In the genomic region with DNA sequence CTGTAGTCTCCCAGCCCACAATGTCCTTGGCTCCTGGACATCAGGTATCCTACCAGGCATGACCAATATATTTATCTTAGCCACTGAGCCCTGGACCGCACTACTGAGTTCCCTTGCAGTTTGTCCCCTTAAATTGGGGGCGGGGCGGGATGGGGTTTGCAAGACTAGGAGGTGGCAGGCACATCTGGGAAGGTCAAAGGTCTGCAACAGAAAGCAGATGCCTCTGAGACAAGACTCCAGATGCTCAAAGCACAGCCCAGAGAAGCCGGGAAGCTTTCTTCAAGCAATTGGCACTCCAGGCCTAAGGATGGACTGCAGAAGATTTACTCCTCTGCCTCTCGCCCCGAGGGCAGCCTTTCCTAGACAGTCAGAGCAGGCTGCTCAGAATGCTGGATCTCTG, we compare ENCODE assay signal across 35 mouse cellular contexts. TPM values are rescaled to one million over a fixed set of nuclear protein-coding genes. Genes with fewer than 3 reads are reported as not detected.
A peak's percentile ranks its signal among the peaks of the same experiment; 100 is the strongest.
DNase-seq lines count a peak whose midpoint lies in the region; ATAC-seq and TF ChIP-seq lines count a peak whose summit lies in the region.
"Had no signal": no experiment of that assay in that cellular context is flagged by ENCODE, and none has a peak within 500 bp of the region (broad histone marks: within the 10 kb centered on the region; RNA-seq: fewer than 3 reads in every experiment).

No protein-coding gene starts in this region.

- H3K9me3 ChIP-seq in hindbrain, embryonic 10.5 days = no peaks in the 10 kb centered on the region
- no peaks in the 10 kb centered on the region for H3K9me3 ChIP-seq in hindbrain, embryonic 16.5 days (ENCODE audit: control insufficient read depth, low read length)
- no peaks in the 10 kb centered on the region for H3K9me3 ChIP-seq in midbrain, embryonic 10.5 days (replicated peaks)
- no peaks in the 10 kb centered on the region for H3K9me3 ChIP-seq in midbrain, embryonic 11.5 days (ENCODE audit: control insufficient read depth, low read length)
- no peaks in the 10 kb centered on the region for H3K9me3 ChIP-seq in embryonic facial prominence, embryonic 11.5 days (replicated peaks; ENCODE audit: control insufficient read depth, low read length)
- H3K9me3 ChIP-seq: embryonic facial prominence, embryonic 12.5 days; G1E; heart, embryonic 15.5 days; limb, embryonic 13.5 days; neural tube, embryonic 12.5 days; stomach, embryonic 15.5 days had no signal

- H3K4me1 ChIP-seq in hindbrain, embryonic 10.5 days (replicated peaks) = peaks cover 10% of the 10 kb centered on the region
- no peaks in the 10 kb centered on the region; the same call in 1 of the 2 replicates for H3K4me1 ChIP-seq in hindbrain, embryonic 16.5 days (ENCODE audit: control insufficient read depth, insufficient read depth, low read depth, low read length)
- peaks cover 16% of the 10 kb centered on the region for H3K4me1 ChIP-seq in midbrain, embryonic 10.5 days
- H3K4me1 ChIP-seq in midbrain, embryonic 11.5 days (ENCODE audit: control insufficient read depth, insufficient read depth, low read length) = no peaks in the 10 kb centered on the region
- peaks cover 2% of the 10 kb centered on the region; the same call in 1 of the 2 replicates for H3K4me1 ChIP-seq in embryonic facial prominence, embryonic 11.5 days (ENCODE audit: control insufficient read depth, insufficient read depth, low read length)
- H3K4me1 ChIP-seq: heart, embryonic 15.5 days; neural tube, embryonic 12.5 days had no signal

- peak; percentile 52 for DNase-seq in hindbrain, embryonic 10.5 days (ENCODE audit: low spot score)
- DNase-seq in midbrain, embryonic 10.5 days (ENCODE audit: low spot score) = peak; percentile 27
- DNase-seq in midbrain, embryonic 11.5 days (ENCODE audit: low spot score, missing footprints) = no peak
- peak; percentile 68 for DNase-seq in embryonic facial prominence, embryonic 11.5 days (ENCODE audit: low spot score)
- DNase-seq in yolk sac, embryonic 10.5 days (ENCODE audit: low spot score) = peak; percentile 61
- no peak for DNase-seq in spleen, postnatal 4 days (ENCODE audit: low spot score in 2 of 2)
- DNase-seq in gastrocnemius, adult 2 months = no peak
- DNase-seq: adrenal gland, postnatal 10 days; cerebellum, adult 8-10 months; gastrocnemius, postnatal 10 days; kidney, adult 11 months; kidney, postnatal 14 days; liver, postnatal 0 days had no signal

- TF ChIP-seq CTCF in gastrocnemius, adult 2 months (IDR thresholded peaks at IDR 0.05) = no peak

- ATAC-seq in hindbrain, embryonic 16.5 days = no peak
- no peak for ATAC-seq in midbrain, embryonic 11.5 days (ENCODE audit: low FRiP score)
- no peak for ATAC-seq in embryonic facial prominence, embryonic 11.5 days (replicated peaks; ENCODE audit: insufficient number of reproducible peaks, low FRiP score, low TSS enrichment, low read depth)
- ATAC-seq: forebrain, embryonic 16.5 days; inflammation-experienced regulatory T-cells, adult 6 months; liver, postnatal 0 days; midbrain, embryonic 16.5 days; Patski had no signal

- no peak overlapping the region for H3K4me2 ChIP-seq in hindbrain, embryonic 16.5 days (ENCODE audit: low read length)
- no peak overlapping the region for H3K4me2 ChIP-seq in midbrain, embryonic 11.5 days
- H3K4me2 ChIP-seq in embryonic facial prominence, embryonic 11.5 days (ENCODE audit: low read depth, low read length) = no peak overlapping the region
- H3K4me2 ChIP-seq: embryonic facial prominence, embryonic 12.5 days; heart, embryonic 15.5 days; hindbrain, embryonic 14.5 days; limb, embryonic 13.5 days; liver, embryonic 11.5 days; neural tube, embryonic 12.5 days; stomach, embryonic 15.5 days had no signal

- WGBS in hindbrain, embryonic 10.5 days = 53% methylated on average over 6 of the region's 6 CpGs
- WGBS in hindbrain, embryonic 16.5 days = 55% methylated on average over 6 of the region's 6 CpGs
- 47% methylated on average over 6 of the region's 6 CpGs for WGBS in midbrain, embryonic 10.5 days
- WGBS in midbrain, embryonic 11.5 days = 56% methylated on average over 6 of the region's 6 CpGs
- 21% methylated on average over 6 of the region's 6 CpGs for WGBS in embryonic facial prominence, embryonic 11.5 days

- H3K27ac ChIP-seq in hindbrain, embryonic 10.5 days = no peak overlapping the region
- H3K27ac ChIP-seq in hindbrain, embryonic 16.5 days (ENCODE audit: low read depth, low read length) = no peak overlapping the region
- 0 out of 2 replicates have a peak overlapping the region, but pooled peaks have one; percentile 46 for H3K27ac ChIP-seq in midbrain, embryonic 10.5 days (replicated peaks)
- H3K27ac ChIP-seq in midbrain, embryonic 11.5 days (ENCODE audit: low read depth, low read length) = no peak overlapping the region
- no peak overlapping the region for H3K27ac ChIP-seq in embryonic facial prominence, embryonic 11.5 days (replicated peaks; ENCODE audit: low read depth, low read length)
- no peak overlapping the region for H3K27ac ChIP-seq in gastrocnemius, adult 2 months
- H3K27ac ChIP-seq: embryonic facial prominence, embryonic 12.5 days; heart, embryonic 15.5 days; hindbrain, embryonic 14.5 days; limb, embryonic 13.5 days; macrophage; neural tube, embryonic 12.5 days; stomach, embryonic 15.5 days had no signal

- no peak overlapping the region for H3K4me3 ChIP-seq in hindbrain, embryonic 10.5 days
- no peak overlapping the region for H3K4me3 ChIP-seq in hindbrain, embryonic 16.5 days (ENCODE audit: low read length)
- H3K4me3 ChIP-seq in midbrain, embryonic 10.5 days = no peak overlapping the region
- no peak overlapping the region for H3K4me3 ChIP-seq in midbrain, embryonic 11.5 days (ENCODE audit: low read depth, low read length)
- H3K4me3 ChIP-seq in embryonic facial prominence, embryonic 11.5 days (ENCODE audit: low read depth, low read length) = no peak overlapping the region
- no peak overlapping the region for H3K4me3 ChIP-seq in gastrocnemius, adult 2 months
- H3K4me3 ChIP-seq: embryonic facial prominence, embryonic 12.5 days; heart, embryonic 15.5 days; limb, embryonic 13.5 days; neural tube, embryonic 12.5 days; stomach, embryonic 15.5 days had no signal

- intact Hi-C loops in gastrocnemius, adult 2 months (cut with DNase I) = no loop called here

- no peaks in the 10 kb centered on the region for H3K27me3 ChIP-seq in hindbrain, embryonic 10.5 days (ENCODE audit: insufficient read depth, poor library complexity, severe bottlenecking)
- H3K27me3 ChIP-seq in hindbrain, embryonic 16.5 days (replicated peaks; ENCODE audit: control insufficient read depth, insufficient read depth, low read length) = no peaks in the 10 kb centered on the region
- H3K27me3 ChIP-seq in midbrain, embryonic 10.5 days (ENCODE audit: low read depth, poor library complexity, severe bottlenecking) = no peaks in the 10 kb centered on the region
- H3K27me3 ChIP-seq in midbrain, embryonic 11.5 days (ENCODE audit: control insufficient read depth, insufficient read depth, low read length) = no peaks in the 10 kb centered on the region
- H3K27me3 ChIP-seq in embryonic facial prominence, embryonic 11.5 days (ENCODE audit: control insufficient read depth, insufficient read depth, low read length) = no peaks in the 10 kb centered on the region
- H3K27me3 ChIP-seq: embryonic facial prominence, embryonic 12.5 days; heart, embryonic 15.5 days; limb, embryonic 13.5 days; neural tube, embryonic 12.5 days; Patski; stomach, embryonic 15.5 days had no signal

- no peak overlapping the region for H3K9ac ChIP-seq in hindbrain, embryonic 16.5 days (ENCODE audit: low read depth, low read length)
- no peak overlapping the region for H3K9ac ChIP-seq in midbrain, embryonic 11.5 days (ENCODE audit: low read length)
- H3K9ac ChIP-seq in embryonic facial prominence, embryonic 11.5 days (replicated peaks; ENCODE audit: low read length) = no peak overlapping the region
- H3K9ac ChIP-seq: embryonic facial prominence, embryonic 12.5 days; heart, embryonic 15.5 days; hindbrain, embryonic 14.5 days; limb, embryonic 13.5 days; liver, postnatal 0 days; neural tube, embryonic 12.5 days; stomach, embryonic 15.5 days had no signal

- H3K36me3 ChIP-seq in hindbrain, embryonic 10.5 days = no peaks in the 10 kb centered on the region
- no peaks in the 10 kb centered on the region for H3K36me3 ChIP-seq in hindbrain, embryonic 16.5 days (ENCODE audit: control insufficient read depth, insufficient read depth, low read length)
- no peaks in the 10 kb centered on the region for H3K36me3 ChIP-seq in midbrain, embryonic 10.5 days
- H3K36me3 ChIP-seq in midbrain, embryonic 11.5 days (ENCODE audit: control insufficient read depth, insufficient read depth, low read length) = no peaks in the 10 kb centered on the region
- H3K36me3 ChIP-seq in embryonic facial prominence, embryonic 11.5 days (replicated peaks; ENCODE audit: control insufficient read depth, insufficient read depth, low read depth, low read length) = no peaks in the 10 kb centered on the region
- H3K36me3 ChIP-seq: embryonic facial prominence, embryonic 12.5 days; G1E; heart, embryonic 15.5 days; limb, embryonic 13.5 days; neural tube, embryonic 12.5 days; stomach, embryonic 15.5 days had no signal

RNA-seq across cellular contexts. Expression of a gene that starts 3.6 kb away (rescaled TPM):
- not detected in 2 replicates for polyA plus RNA-seq in hindbrain, embryonic 10.5 days (2016; fragmentation: Nextera tagmentation; extraction: Ambion mirVana)
- polyA plus RNA-seq in hindbrain, embryonic 16.5 days (2015; fragmentation: Nextera tagmentation; extraction: Ambion mirVana) = not detected in 2 replicates
- polyA plus RNA-seq in midbrain, embryonic 10.5 days (2016; fragmentation: Nextera tagmentation; extraction: Ambion mirVana) = 0.14 TPM in 1 of 2 replicates, not detected in the other
- polyA plus RNA-seq in midbrain, embryonic 11.5 days (2014; fragmentation: Nextera tagmentation; extraction: Ambion mirVana) = not detected in 2 replicates
- polyA plus RNA-seq in embryonic facial prominence, embryonic 11.5 days (2014; fragmentation: Nextera tagmentation; extraction: Ambion mirVana) = 0.21 TPM in 1 of 2 replicates, not detected in the other
- total RNA-seq in gastrocnemius, adult 2 months (2021) = not detected
- total RNA-seq: adrenal gland, postnatal 10 days; G1E; granulocyte monocyte progenitor cell, adult 5-6 weeks; heart, postnatal 25 days; layer of hippocampus, adult 18-20 months; layer of hippocampus, postnatal 10 days; left cerebral cortex, adult 18-20 months; left cerebral cortex, postnatal 14 days; megakaryocyte-erythroid progenitor cell, adult 5-6 weeks had no signal
- polyA plus RNA-seq: forebrain, embryonic 16.5 days; G1E; heart, embryonic 15.5 days; hindbrain, embryonic 14.5 days; limb, embryonic 13.5 days; liver, embryonic 11.5 days; liver, postnatal 0 days; lung, embryonic 16.5 days; macrophage; midbrain, embryonic 16.5 days; neural tube, embryonic 12.5 days; stomach, embryonic 15.5 days had no signal

RNA-seq across cellular contexts. Expression of a gene that starts 25.1 kb away (rescaled TPM):
- polyA plus RNA-seq in hindbrain, embryonic 10.5 days (2016; fragmentation: Nextera tagmentation; extraction: Ambion mirVana) = not detected in 2 replicates
- not detected in 2 replicates for polyA plus RNA-seq in hindbrain, embryonic 16.5 days (2015; fragmentation: Nextera tagmentation; extraction: Ambion mirVana)
- not detected in 2 replicates for polyA plus RNA-seq in midbrain, embryonic 10.5 days (2016; fragmentation: Nextera tagmentation; extraction: Ambion mirVana)
- polyA plus RNA-seq in midbrain, embryonic 11.5 days (2014; fragmentation: Nextera tagmentation; extraction: Ambion mirVana) = not detected in 2 replicates
- polyA plus RNA-seq in embryonic facial prominence, embryonic 11.5 days (2014; fragmentation: Nextera tagmentation; extraction: Ambion mirVana) = not detected in 2 replicates
- not detected for total RNA-seq in gastrocnemius, adult 2 months (2021)
- total RNA-seq: adrenal gland, postnatal 10 days; G1E; gastrocnemius, postnatal 10 days; granulocyte monocyte progenitor cell, adult 5-6 weeks; heart, postnatal 25 days; layer of hippocampus, adult 18-20 months; layer of hippocampus, postnatal 10 days; left cerebral cortex, adult 18-20 months; left cerebral cortex, postnatal 14 days; megakaryocyte-erythroid progenitor cell, adult 5-6 weeks had no signal
- polyA plus RNA-seq: embryonic facial prominence, embryonic 12.5 days; forebrain, embryonic 16.5 days; G1E; heart, embryonic 15.5 days; hindbrain, embryonic 14.5 days; inflammation-experienced regulatory T-cells, adult 6 months; limb, embryonic 13.5 days; liver, embryonic 11.5 days; liver, postnatal 0 days; lung, embryonic 16.5 days; macrophage; midbrain, embryonic 16.5 days; neural tube, embryonic 12.5 days; Patski; stomach, embryonic 15.5 days had no signal

RNA-seq across cellular contexts. Expression of a gene that starts 49.1 kb away (rescaled TPM):
- not detected in 2 replicates for polyA plus RNA-seq in hindbrain, embryonic 10.5 days (2016; fragmentation: Nextera tagmentation; extraction: Ambion mirVana)
- polyA plus RNA-seq in hindbrain, embryonic 16.5 days (2015; fragmentation: Nextera tagmentation; extraction: Ambion mirVana) = not detected in 2 replicates
- not detected in 2 replicates for polyA plus RNA-seq in midbrain, embryonic 10.5 days (2016; fragmentation: Nextera tagmentation; extraction: Ambion mirVana)
- not detected in 2 replicates for polyA plus RNA-seq in midbrain, embryonic 11.5 days (2014; fragmentation: Nextera tagmentation; extraction: Ambion mirVana)
- not detected in 2 replicates for polyA plus RNA-seq in embryonic facial prominence, embryonic 11.5 days (2014; fragmentation: Nextera tagmentation; extraction: Ambion mirVana)
- total RNA-seq in gastrocnemius, adult 2 months (2021) = not detected
- total RNA-seq: adrenal gland, postnatal 10 days; G1E; gastrocnemius, postnatal 10 days; granulocyte monocyte progenitor cell, adult 5-6 weeks; heart, postnatal 25 days; layer of hippocampus, adult 18-20 months; layer of hippocampus, postnatal 10 days; left cerebral cortex, adult 18-20 months; left cerebral cortex, postnatal 14 days; megakaryocyte-erythroid progenitor cell, adult 5-6 weeks had no signal
- polyA plus RNA-seq: embryonic facial prominence, embryonic 12.5 days; forebrain, embryonic 16.5 days; G1E; heart, embryonic 15.5 days; hindbrain, embryonic 14.5 days; inflammation-experienced regulatory T-cells, adult 6 months; limb, embryonic 13.5 days; liver, embryonic 11.5 days; liver, postnatal 0 days; lung, embryonic 16.5 days; macrophage; midbrain, embryonic 16.5 days; neural tube, embryonic 12.5 days; stomach, embryonic 15.5 days had no signal

Comparison
In these comparisons a context has a peak if more than half of its experiments do, and no peak if none do; other contexts are left out.
1. DNase-seq: peak in hindbrain, embryonic 10.5 days (single experiment), midbrain, embryonic 10.5 days (single experiment), embryonic facial prominence, embryonic 11.5 days (single experiment) and yolk sac, embryonic 10.5 days (single experiment); none in midbrain, embryonic 11.5 days (single experiment), spleen, postnatal 4 days (0 of 2) and gastrocnemius, adult 2 months (single experiment).